Mouse (Mus musculus) liver, embryonic 15.5 days (tissue): ENCODE results near the gene Emsy. TPM values are rescaled to one million over a fixed set of nuclear protein-coding genes. Genes with fewer than 3 reads are reported as not detected.

Experiments used
- ATAC-seq: fragments of 200-750 bp; cut with Nextera tagmentation; 2 replicates; pipeline ENCODE4 v1.8.0; 2017; ENCODE audit warnings: moderate number of reproducible peaks, mild to moderate bottlenecking, moderate library complexity; ENCODE audit not compliant: insufficient read depth
- H3K27ac ChIP-seq: fragments of 300-500 bp; sonication (generic); replicated peaks from 2 replicates; pipeline ENCODE4 v1.5.1; 2015; ENCODE audit warnings: mild to moderate bottlenecking, inconsistent platforms
- H3K27me3 ChIP-seq: fragments of 300-500 bp; sonication (generic); 2 replicates; pipeline ENCODE4 v1.6.1; 2015; ENCODE audit warnings: mild to moderate bottlenecking, inconsistent platforms
- H3K36me3 ChIP-seq: fragments of 300-500 bp; sonication (generic); replicated peaks from 2 replicates; pipeline ENCODE4 v1.6.1; 2015; ENCODE audit warnings: moderate library complexity, mild to moderate bottlenecking, inconsistent platforms
- H3K4me1 ChIP-seq: fragments of 300-500 bp; sonication (generic); replicated peaks from 2 replicates; pipeline ENCODE4 v1.6.1; 2015; ENCODE audit warnings: inconsistent platforms
- H3K4me2 ChIP-seq: fragments of 300-500 bp; sonication (generic); 2 replicates; pipeline ENCODE4 v1.6.1; 2015; ENCODE audit warnings: moderate library complexity, mild to moderate bottlenecking, inconsistent platforms
- H3K4me3 ChIP-seq: fragments of 300-500 bp; sonication (generic); replicated peaks from 2 replicates; pipeline ENCODE4 v1.5.1; 2015; ENCODE audit warnings: mild to moderate bottlenecking, inconsistent platforms
- H3K9ac ChIP-seq: fragments of 300-500 bp; sonication (generic); 2 replicates; pipeline ENCODE4 v1.6.1; 2015; ENCODE audit warnings: moderate library complexity, mild to moderate bottlenecking, inconsistent platforms
- H3K9me3 ChIP-seq: fragments of 300-500 bp; sonication (generic); replicated peaks from 2 replicates; pipeline ENCODE4 v1.6.1; 2016; ENCODE audit warnings: inconsistent platforms
- WGBS: fragments of 180-500 bp; shearing (Covaris S2); methylation state at CpG from one replicate; pipeline ENCODE4 v1.1.7; 2015; ENCODE audit warnings: mixed read lengths; ENCODE audit not compliant: insufficient replicate concordance; 5-methylcytosine and 5-hydroxymethylcytosine counted together
- polyA plus RNA-seq: library from polyadenylated mRNA; unstranded; fragments of >200 nt; fragmentation: Nextera tagmentation; extraction: Ambion mirVana; gene quantifications from 2 replicates; pipeline ENCODE4 v1.2.1, GENCODE M21; 2015

Emsy gene
- polyA plus RNA-seq, 1 experiment from 2014 or later: 6.0 TPM

DNA sequence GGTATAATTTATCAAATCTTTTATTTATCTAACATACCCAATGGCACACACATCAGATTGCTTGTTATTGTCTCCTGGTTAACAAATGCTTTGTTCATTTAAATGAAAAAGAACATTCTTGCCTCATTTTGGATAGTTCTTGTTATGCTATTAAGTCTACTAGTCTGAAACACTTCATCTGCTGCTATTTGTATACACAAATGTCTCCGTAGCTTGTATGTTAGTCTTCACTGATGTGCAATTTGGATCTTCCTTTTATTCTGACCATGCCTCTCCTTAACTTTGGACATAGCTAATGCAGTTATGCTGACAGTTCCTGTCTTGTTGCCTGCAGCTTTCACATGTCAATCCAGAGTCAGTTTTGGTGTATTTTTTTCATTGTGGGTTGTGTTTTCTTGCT is 79.1 kb downstream of the Emsy start:
- H3K4me2 ChIP-seq: no peak overlapping the region

DNA sequence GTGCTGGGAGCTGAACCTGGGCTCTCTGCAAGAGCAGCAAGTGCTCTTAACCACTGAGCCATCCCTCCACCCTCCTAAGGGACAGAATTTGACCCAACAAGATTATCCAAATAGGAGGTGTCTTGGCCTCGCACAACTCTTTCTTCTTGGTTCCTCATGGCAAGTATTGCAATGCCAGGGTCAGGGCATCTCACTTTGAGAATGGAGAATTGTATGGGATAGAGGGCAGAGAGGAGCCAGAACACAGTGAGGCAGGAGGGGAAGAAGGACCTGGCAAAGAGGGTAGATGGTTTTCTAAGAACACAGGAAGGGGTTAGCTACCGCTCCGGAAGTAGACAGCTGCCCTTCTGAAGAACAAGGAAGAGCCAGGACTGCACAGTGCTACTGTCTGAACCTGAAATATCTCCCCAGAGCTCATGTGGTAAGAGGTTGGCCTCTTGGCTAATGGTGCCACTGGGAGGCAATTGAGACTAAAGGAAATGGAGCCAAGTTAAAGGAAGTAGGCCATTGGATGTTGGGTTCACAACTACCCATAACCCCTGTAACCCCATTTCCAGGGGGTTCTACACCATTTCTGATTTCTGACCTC is 80.8 kb downstream of the Emsy start:
- no peak for ATAC-seq
- 0 out of 2 replicates have a peak, but pooled peaks cover 5% of the 10 kb centered on the region for H3K4me1 ChIP-seq
- H3K4me2 ChIP-seq: no peak overlapping the region
- H3K9ac ChIP-seq: no peak overlapping the region
- WGBS: 69% methylated on average over 3 of the region's 3 CpGs
- H3K36me3 ChIP-seq: no peaks in the 10 kb centered on the region
- no peaks in the 10 kb centered on the region for H3K27me3 ChIP-seq
- no peaks in the 10 kb centered on the region for H3K9me3 ChIP-seq
- H3K27ac ChIP-seq: no peak overlapping the region
- H3K4me3 ChIP-seq: no peak overlapping the region

More for the DNA sequence above, 79.1 kb downstream of the Emsy start:
- 66% methylated on average over 1 of the region's 1 CpGs for WGBS
- Histone ChIP-seq H3K27me3 (no peaks in the 10 kb centered on the region), H3K9ac (no peak overlapping the region), H3K4me1 (0 out of 2 replicates have a peak, but pooled peaks cover 5% of the 10 kb centered on the region), H3K27ac (no peak overlapping the region), H3K36me3 (no peaks in the 10 kb centered on the region), H3K4me3 (no peak overlapping the region), H3K9me3 (no peaks in the 10 kb centered on the region)
- no peak for ATAC-seq

DNA sequence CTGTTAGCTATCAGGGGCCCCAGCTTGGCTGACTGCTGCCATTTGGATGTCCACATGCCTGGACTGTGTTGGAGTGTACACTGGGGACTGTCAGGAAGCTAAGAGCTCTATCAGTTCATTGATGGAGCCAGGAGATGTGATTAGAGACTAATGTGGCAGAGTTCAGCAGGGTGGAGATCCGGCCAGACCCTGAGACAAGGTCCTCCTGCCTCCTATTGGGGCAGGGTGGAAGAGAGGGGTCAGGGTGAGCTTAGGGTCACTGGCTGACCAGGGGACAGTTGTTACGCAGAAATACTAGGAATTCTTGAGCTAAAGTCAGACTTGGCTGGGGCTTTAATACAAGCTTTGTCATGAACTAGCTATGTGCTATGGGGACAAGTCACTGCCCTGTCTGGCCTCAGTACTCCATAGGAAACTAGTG is 81.8 kb downstream of the Emsy start:
- no peaks in the 10 kb centered on the region for H3K36me3 ChIP-seq
- no peak overlapping the region for H3K9ac ChIP-seq
- no peak overlapping the region for H3K27ac ChIP-seq
- H3K27me3 ChIP-seq: no peaks in the 10 kb centered on the region
- ATAC-seq: no peak
- WGBS: 60% methylated on average over 2 of the region's 2 CpGs
- H3K4me2 ChIP-seq: no peak overlapping the region
- no peaks in the 10 kb centered on the region for H3K9me3 ChIP-seq
- 0 out of 2 replicates have a peak, but pooled peaks cover 5% of the 10 kb centered on the region for H3K4me1 ChIP-seq
- H3K4me3 ChIP-seq: no peak overlapping the region

DNA sequence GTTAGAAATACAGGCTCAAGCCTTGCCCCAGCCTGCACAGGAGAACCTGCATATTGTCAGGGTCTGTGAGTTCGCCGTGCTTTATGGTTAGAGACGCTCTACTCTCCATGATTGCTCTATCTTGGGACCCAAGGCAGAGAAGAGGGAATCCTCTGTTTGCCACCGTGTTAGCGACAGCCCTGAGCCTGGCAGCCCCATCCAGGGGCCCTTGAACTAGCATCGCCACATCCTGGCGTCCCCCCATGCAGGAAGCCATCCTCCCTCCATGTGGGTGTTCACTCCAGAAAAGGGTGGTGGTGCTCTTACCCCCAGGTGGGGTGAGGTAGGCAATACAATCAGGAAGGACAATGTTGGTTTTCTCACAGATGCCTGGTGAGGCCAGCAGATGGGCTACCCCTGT is 82.3 kb downstream of the Emsy start:
- WGBS: 73% methylated on average over 7 of the region's 7 CpGs
- Histone ChIP-seq H3K4me1 (0 out of 2 replicates have a peak, but pooled peaks cover 5% of the 10 kb centered on the region), H3K9ac (no peak overlapping the region), H3K27ac (no peak overlapping the region), H3K36me3 (no peaks in the 10 kb centered on the region), H3K4me2 (no peak overlapping the region), H3K27me3 (no peaks in the 10 kb centered on the region), H3K9me3 (no peaks in the 10 kb centered on the region), H3K4me3 (no peak overlapping the region)
- ATAC-seq: no peak

DNA sequence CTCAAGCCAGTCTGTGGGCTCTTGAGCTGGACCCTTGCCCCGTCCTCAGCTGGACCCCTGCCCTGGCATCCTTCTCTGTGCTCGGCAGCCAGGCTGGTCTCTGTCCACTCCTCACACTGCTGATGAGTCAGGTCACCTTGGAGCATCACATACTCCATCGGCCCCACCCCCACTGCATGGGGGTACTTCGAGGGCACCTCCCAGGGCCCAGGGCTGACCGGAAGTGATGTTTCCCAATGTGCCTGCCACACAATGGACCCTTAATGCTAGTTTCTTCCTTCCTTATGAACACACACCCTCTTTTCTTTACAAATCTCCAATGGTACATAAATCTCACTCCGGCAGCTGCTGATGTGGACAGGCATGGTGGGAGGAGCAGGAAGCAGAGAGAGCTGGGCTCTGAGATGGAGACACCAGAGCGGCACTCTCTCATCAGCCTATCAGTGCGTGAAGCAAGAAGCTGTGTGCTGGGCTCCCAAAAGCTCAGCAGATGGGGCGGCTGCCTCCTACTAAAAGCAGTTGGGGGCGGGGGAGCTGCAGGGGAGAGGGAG is 83.3 kb downstream of the Emsy start:
- ATAC-seq: no peak
- Histone ChIP-seq H3K36me3 (no peaks in the 10 kb centered on the region), H3K4me1 (0 out of 2 replicates have a peak, but pooled peaks cover 5% of the 10 kb centered on the region), H3K27ac (peak overlapping the region; percentile 34; the same call in 1 of the 2 replicates), H3K9ac (no peak overlapping the region), H3K4me3 (no peak overlapping the region), H3K27me3 (no peaks in the 10 kb centered on the region), H3K9me3 (no peaks in the 10 kb centered on the region), H3K4me2 (no peak overlapping the region)
- 22% methylated on average over 10 of the region's 10 CpGs for WGBS

DNA sequence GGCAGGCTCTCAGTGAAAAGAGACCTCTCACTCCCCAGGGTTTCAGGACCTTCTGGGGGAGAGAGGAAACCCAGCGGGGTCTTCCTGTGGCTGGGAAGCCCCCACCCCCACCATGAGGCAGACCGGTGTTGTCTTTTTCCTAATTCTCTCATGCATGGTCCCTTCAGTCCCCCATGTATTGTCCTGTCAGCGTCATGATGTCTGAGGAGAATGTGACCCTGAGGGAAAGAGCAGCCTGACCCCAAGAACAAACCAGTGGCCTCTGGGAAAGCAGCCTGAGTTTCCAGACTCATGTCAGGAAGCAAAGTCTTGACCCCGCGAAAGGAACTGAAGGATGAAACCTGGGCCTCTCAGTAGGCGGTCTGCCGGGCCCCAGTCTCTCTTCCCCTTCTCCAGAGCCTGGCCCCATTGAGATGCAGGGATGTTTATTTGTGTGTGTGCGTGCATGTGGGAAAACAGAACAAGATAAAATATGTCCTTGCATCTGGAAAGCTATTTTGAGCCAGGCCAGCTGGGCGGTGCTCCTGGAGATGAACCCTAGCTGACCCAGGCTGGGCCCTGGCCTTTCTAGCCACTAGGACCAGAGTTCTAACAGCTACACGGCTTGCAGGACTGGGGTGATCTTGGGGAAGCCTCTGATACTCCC is 84.2 kb downstream of the Emsy start:
- Histone ChIP-seq H3K27me3 (no peaks in the 10 kb centered on the region), H3K27ac (0 out of 2 replicates have a peak overlapping the region, but pooled peaks have one; percentile 34), H3K4me1 (0 out of 2 replicates have a peak, but pooled peaks cover 5% of the 10 kb centered on the region), H3K9me3 (no peaks in the 10 kb centered on the region), H3K4me2 (no peak overlapping the region), H3K9ac (no peak overlapping the region), H3K36me3 (no peaks in the 10 kb centered on the region), H3K4me3 (no peak overlapping the region)
- ATAC-seq: peak; percentile 67
- 34% methylated on average over 10 of the region's 10 CpGs for WGBS

DNA sequence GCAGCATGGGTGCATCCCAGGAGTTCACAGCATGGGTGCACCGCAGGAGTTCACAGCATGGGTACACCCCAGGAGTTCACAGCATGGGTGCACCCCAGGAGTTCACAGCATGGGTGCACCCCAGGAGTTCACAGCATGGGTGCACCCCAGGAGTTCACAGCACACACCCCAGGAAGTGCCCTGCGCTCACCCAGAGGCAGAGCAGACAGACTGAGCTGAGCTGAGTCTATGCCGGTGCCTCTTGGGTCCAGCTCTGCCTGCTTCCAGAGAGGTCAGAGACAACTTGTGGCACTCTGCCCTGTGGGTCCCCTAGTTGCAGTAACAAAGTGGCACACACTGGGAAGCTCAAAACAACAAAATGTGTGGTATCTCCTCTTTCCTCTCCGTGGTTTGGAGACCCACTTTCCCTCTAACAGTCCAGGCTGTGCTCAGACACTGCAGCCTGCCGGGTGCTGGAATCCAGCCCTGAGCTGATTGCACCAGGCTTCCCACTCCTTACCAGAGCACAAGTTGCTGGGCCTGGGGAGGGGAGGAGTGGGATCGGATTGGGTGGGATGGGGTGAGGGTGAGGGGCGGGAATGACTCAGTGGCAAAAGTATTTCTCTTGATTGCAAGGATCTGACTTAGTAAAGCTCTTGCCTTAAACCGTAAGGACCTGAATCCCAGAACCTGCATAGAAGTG is 85.6 kb downstream of the Emsy start:
- Histone ChIP-seq H3K9ac (no peak overlapping the region), H3K27ac (no peak overlapping the region)

DNA sequence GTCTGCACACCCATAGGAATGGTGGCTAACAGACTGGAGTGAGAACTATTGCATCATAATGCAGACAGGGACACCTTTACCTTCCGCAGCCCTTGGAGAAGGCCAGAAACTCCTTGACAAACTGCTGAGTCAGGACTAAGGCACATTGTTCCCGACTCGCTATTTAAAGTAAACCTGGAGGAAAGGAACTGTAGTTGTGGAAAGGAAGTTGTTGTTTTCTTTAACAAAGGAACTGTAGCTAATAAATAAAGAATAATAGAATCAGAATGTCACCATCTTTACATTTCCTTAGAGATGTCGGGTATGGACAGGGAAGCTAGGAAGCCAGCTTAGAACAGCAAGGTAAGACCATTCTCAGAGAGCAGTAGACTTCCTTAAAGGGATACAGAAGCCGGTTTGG is 89.5 kb downstream of the Emsy start:
- no peaks in the 10 kb centered on the region; the same call in 1 of the 2 replicates for H3K27me3 ChIP-seq
- WGBS: 23% methylated on average over 5 of the region's 5 CpGs
- no peak overlapping the region for H3K4me3 ChIP-seq
- no peaks in the 10 kb centered on the region for H3K9me3 ChIP-seq
- no peak overlapping the region for H3K27ac ChIP-seq
- no peak overlapping the region for H3K9ac ChIP-seq
- no peak overlapping the region for H3K4me2 ChIP-seq
- no peak for ATAC-seq
- no peaks in the 10 kb centered on the region for H3K4me1 ChIP-seq
- H3K36me3 ChIP-seq: no peaks in the 10 kb centered on the region

More for the DNA sequence above, 85.6 kb downstream of the Emsy start:
- Histone ChIP-seq H3K36me3 (no peaks in the 10 kb centered on the region), H3K9me3 (no peaks in the 10 kb centered on the region), H3K4me1 (0 out of 2 replicates have a peak, but pooled peaks cover 5% of the 10 kb centered on the region), H3K4me2 (no peak overlapping the region), H3K27me3 (no peaks in the 10 kb centered on the region; the same call in 1 of the 2 replicates), H3K4me3 (no peak overlapping the region)
- 52% methylated on average over 8 of the region's 8 CpGs for WGBS
- ATAC-seq: no peak

DNA sequence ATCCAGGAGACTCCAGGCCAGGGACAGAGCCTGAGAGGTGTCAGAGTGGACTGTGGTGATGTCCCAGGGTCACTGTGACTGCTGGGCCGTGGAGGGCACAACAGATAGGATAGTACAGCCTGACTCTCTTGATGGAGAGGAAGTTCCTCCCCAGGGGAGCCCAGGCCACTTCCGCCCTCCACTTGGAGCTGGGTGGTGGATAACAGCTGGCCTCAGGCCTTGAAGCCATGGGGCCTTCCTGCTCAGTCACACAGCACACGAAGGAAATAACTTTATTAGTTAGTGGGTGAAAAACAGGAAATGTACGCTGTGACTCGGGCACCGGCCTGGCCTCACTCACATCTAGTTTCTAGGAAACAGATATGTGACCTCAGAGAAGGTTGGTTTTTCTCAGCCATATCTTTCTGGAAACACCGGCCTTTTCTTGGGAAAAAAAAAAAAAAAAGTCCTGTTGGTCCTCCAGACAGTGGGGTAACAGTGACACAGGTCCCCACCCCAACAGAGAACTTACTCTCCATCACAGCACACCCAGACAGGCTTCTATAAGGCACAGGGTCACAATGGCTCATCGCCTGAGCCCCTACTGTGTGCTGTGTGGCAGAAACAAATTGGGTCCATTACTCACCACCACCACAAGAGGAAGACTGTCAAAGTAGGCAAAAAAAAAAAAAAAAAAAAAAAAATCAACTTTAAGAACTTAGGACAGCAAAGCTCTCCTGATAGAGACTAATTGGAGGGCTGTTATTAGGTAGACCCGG is 91.8 kb downstream of the Emsy start:
- H3K9me3 ChIP-seq: no peaks in the 10 kb centered on the region
- H3K9ac ChIP-seq: no peak overlapping the region
- H3K4me2 ChIP-seq: no peak overlapping the region
- H3K27me3 ChIP-seq: no peaks in the 10 kb centered on the region; the same call in 1 of the 2 replicates
- peak; percentile 76 for ATAC-seq
- H3K27ac ChIP-seq: peak overlapping the region; percentile 14; the same call in 1 of the 2 replicates
- no peaks in the 10 kb centered on the region for H3K36me3 ChIP-seq
- 21% methylated on average over 9 of the region's 9 CpGs for WGBS
- H3K4me1 ChIP-seq: no peaks in the 10 kb centered on the region
- no peak overlapping the region for H3K4me3 ChIP-seq

DNA sequence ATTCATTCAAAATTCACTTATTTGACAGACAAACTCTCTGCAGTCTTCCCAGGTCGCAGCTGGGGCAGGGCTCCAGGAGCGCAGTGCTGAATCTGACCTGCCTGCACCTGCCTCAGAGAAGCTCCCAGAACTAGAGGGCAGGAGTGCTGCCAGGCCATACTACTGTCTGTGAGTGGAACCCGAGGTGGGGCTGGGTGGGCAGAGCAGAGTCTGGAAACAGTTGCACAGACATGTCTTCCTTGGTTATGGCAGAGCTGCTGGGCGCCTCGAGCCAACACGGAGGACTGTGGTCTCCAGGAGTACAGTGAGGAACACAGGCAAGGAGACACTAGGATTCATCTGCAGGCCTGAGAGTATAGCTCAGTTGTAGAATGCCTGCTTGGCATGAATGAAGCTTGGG is 92.6 kb downstream of the Emsy start:
- ATAC-seq: no peak
- Histone ChIP-seq H3K27ac (0 out of 2 replicates have a peak overlapping the region, but pooled peaks have one; percentile 1), H3K27me3 (no peaks in the 10 kb centered on the region; the same call in 1 of the 2 replicates), H3K9ac (no peak overlapping the region), H3K36me3 (no peaks in the 10 kb centered on the region), H3K4me1 (no peaks in the 10 kb centered on the region), H3K4me2 (no peak overlapping the region), H3K4me3 (no peak overlapping the region), H3K9me3 (no peaks in the 10 kb centered on the region)
- WGBS: 66% methylated on average over 6 of the region's 6 CpGs
